Mouse (Mus musculus) macrophage (primary cell): ENCODE results near the gene Scgb1c1. TPM values are rescaled to one million over a fixed set of nuclear protein-coding genes. Genes with fewer than 3 reads are reported as not detected.

Experiments used
- H3K27ac ChIP-seq: fragments of 350-480 bp; formaldehyde crosslinking; 2 replicates; pipeline ENCODE4 v1.9.0; 2021
- H3K36me3 ChIP-seq: fragments of 350-480 bp; formaldehyde crosslinking; 2 replicates; pipeline ENCODE4 v1.9.0; 2021; ENCODE audit errors: inconsistent target
- H3K4me3 ChIP-seq: fragments of 350-480 bp; formaldehyde crosslinking; 2 replicates; pipeline ENCODE4 v1.9.0; 2021; ENCODE audit errors: inconsistent target
- H3K79me2 ChIP-seq: fragments of 350-480 bp; formaldehyde crosslinking; 2 replicates; pipeline ENCODE4 v1.9.0; 2021; ENCODE audit errors: inconsistent target
- WGBS: methylation state at CpG from one replicate; pipeline ENCODE4 v1.1.7; 2026; ENCODE audit warnings: inconsistent platforms; ENCODE audit not compliant: missing documents; 5-methylcytosine and 5-hydroxymethylcytosine counted together
- polyA plus RNA-seq: library from polyadenylated mRNA; stranded (reverse); fragments of 250-400 nt; gene quantifications from 3 replicates; pipeline ENCODE4 v1.2.4, GENCODE M21; 2018; ENCODE audit warnings: inconsistent platforms

Scgb1c1 gene
- polyA plus RNA-seq, 1 experiment from 2014 or later: not detected

DNA sequence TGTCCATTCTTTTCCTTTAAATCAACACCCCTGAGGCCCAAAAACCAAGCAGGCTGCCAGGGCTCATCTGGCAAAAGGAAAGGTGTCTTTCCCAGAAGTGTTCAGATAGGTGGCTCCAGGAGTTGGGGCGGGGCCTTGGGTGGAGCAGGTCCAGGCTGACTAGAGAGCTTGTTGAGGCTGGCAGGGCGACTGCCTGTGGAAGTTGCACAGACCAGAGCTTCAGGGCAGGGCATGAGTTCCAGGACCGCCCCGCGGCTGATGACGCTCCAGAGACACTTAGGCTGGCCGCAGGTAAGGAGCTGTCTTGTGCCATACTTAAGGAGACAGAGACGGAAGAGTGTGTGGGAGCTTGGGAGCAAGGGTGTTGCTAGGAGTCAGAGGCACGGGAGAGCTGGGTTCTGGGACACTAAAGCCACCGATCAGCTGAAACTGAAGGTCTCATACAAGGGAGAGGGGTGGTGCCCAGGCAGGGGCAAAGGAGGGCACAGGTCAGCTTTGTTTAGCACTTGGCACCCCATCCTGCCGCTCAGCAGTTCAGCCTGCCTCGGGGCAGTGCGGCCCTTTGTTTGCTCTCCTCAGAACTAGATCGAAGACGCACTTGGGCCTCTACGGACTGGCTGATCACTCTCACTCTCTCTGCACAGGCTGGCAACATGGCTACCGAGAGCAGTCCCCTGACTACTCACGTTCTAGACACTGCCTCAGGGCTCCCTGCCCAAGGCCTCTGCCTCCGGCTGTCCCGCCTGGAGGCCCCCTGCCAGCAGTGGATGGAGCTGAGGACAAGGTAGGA, 10.2 kb upstream of the Scgb1c1 start, which contains the start of gene Urah:
Gene Urah (plus strand): TSS at position 51 of the 790 bp plus-strand sequence.
- H3K4me3 ChIP-seq: no peak within 1 kb of the TSS
- WGBS: 89% methylated on average over 20 of the region's 20 CpGs
- H3K36me3 ChIP-seq: no peaks in the 10 kb centered on the region
- no peak within 1 kb of the TSS for H3K27ac ChIP-seq
- no peaks in the 10 kb centered on the region for H3K79me2 ChIP-seq

DNA sequence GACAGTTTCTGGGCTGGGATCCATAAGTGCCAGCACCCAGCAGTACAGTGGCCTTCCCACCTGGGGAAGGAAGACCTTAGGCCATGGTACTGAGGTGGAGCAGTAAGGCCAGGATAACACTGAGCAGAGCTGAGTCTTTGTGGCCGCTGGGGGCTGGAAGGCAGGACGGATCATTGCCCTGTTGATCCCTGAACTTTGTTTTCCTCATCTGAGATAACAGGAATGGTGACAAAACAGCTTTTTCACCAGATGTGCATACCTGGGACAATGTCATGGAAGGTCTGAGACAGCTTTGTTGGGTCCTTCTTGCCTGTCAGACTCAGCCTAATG, 9.6 kb upstream of the Scgb1c1 start:
- WGBS: 97% methylated on average over 2 of the region's 2 CpGs
- H3K36me3 ChIP-seq: no peaks in the 10 kb centered on the region
- no peak overlapping the region for H3K4me3 ChIP-seq
- no peak overlapping the region for H3K27ac ChIP-seq
- H3K79me2 ChIP-seq: no peaks in the 10 kb centered on the region

DNA sequence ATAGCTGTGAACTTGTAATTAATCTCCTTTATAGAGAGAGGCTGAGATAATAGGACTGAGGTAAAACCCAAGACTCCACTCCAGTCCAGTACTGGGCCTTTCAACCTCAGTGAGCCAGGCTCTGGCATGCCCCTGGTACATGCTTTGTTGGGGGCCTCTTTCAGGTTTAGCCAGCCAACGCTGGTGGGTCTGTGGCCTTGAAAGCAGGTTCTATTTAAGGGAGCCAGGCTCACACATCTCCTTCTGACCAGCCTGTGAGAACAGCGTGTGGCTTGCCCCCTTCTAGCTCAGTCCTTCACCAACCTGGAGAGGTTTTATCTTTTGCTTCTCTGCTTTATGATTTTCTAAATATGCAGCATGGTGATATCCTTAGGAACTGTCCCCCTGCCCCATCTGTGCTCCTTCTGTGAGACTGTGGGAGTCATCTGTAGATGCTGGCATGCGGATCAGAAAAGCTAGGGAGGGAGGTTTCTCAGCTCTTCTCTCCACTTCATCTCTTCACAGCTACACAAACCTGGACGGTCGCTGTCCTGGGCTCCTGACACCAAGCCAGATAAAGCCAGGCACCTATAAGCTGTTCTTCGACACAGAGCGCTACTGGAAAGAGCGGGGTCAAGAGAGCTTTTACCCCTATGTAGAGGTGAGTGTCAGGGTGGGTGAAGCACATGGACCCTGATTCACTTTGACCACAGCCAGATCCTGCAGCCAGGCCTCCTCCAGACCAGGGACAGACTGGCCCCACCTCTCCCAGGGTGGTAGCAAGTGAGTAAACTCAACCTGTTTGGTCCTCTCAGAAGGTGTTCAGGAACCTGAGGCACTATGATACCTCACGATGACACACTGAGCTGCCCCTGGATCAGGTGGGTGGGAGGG, 8.9 kb upstream of the Scgb1c1 start:
- WGBS: 94% methylated on average over 9 of the region's 9 CpGs
- no peak overlapping the region for H3K4me3 ChIP-seq
- no peaks in the 10 kb centered on the region for H3K36me3 ChIP-seq
- no peaks in the 10 kb centered on the region for H3K79me2 ChIP-seq
- no peak overlapping the region for H3K27ac ChIP-seq

DNA sequence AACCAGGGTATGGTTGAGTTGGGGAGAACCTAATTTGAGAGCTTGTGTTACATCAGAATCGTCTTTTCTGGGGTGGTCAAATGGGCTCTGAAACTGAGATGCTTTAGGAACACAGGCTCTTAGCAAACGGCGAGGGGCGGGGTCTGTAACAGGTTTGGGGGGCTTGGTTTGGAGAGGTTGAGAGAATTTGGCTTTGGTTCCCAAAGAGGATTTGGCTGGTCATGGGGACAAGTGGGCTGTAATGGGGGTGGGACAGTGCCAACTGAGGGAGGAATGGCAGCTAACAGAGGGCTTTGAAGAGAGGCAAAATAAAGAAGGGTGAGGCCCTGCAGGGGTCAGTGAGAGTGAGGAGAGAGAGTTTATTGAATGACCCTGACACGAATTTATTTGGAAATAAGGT, 5.8 kb upstream of the Scgb1c1 start:
- Histone ChIP-seq H3K4me3 (no peak overlapping the region), H3K79me2 (no peaks in the 10 kb centered on the region), H3K27ac (no peak overlapping the region), H3K36me3 (no peaks in the 10 kb centered on the region)
- WGBS: 72% methylated on average over 5 of the region's 5 CpGs

DNA sequence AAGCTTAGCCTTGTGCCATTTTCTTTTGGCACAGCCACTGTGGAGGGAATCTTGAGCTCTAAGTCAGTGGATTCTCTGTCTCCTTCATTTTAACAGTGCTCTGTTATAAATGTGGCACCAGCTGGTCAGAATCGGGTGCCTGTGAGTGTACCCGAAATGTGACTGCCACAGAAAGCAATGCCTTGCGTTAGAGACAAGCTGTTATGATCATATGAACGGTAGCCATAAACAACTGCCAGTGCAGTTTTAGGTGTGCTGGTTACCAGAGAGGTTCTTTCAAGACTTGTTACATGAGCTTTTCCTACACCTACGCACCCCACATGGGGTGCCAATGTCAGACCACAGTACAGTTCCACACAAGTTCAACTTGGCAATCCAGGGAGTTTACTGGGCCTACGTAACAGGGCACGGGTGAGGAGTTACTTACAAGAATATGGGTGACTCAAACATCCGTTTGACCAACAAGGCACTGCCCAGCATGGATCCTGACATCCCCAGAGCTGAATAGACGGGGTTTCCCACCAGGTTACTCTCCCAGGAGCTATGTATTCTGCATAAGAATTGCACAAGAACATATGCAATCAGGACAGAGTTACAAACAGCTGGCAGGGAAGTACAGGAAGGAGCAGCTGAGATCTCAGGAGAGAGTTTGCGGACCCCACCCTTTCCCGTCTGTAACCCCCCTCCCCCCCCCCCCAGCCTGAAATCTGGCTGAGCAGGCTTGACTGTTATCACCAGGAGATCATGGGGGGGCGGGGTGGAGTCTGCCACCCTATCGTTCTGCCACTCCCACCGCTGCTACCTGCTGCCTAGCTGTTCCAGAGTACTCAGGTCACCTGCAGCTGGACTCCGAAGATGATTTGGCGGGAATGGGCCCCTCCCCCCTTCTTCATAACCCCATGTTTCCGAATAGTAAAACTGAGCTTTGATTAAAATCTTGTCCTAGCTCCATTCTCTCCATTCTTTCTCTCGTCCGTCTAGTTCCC, 4.3 kb upstream of the Scgb1c1 start:
- H3K79me2 ChIP-seq: no peaks in the 10 kb centered on the region
- H3K4me3 ChIP-seq: no peak overlapping the region
- no peaks in the 10 kb centered on the region for H3K36me3 ChIP-seq
- no peak overlapping the region for H3K27ac ChIP-seq
- WGBS: 59% methylated on average over 18 of the region's 19 CpGs

DNA sequence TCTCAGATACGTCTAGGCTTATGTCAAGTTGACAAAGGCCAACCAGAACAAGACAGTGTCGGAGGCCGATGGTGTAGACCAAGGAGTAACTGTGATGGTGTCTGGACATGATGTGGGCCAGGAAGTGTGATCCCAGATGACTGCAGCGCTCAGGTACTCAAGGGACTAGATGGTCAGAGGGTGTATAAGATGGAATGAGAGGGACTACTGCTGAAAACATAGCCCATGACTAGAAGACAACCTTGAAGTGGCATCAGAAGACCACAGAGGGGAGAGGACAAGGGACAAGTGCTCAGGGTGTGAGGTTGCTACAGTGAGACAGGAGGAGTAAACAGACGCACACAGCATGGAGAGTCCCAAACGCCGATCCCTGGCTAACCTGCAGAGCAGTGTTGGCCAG, 1.5 kb upstream of the Scgb1c1 start:
- no peak overlapping the region for H3K4me3 ChIP-seq
- no peak overlapping the region for H3K27ac ChIP-seq
- 90% methylated on average over 7 of the region's 7 CpGs for WGBS
- no peaks in the 10 kb centered on the region for H3K36me3 ChIP-seq
- H3K79me2 ChIP-seq: no peaks in the 10 kb centered on the region

DNA sequence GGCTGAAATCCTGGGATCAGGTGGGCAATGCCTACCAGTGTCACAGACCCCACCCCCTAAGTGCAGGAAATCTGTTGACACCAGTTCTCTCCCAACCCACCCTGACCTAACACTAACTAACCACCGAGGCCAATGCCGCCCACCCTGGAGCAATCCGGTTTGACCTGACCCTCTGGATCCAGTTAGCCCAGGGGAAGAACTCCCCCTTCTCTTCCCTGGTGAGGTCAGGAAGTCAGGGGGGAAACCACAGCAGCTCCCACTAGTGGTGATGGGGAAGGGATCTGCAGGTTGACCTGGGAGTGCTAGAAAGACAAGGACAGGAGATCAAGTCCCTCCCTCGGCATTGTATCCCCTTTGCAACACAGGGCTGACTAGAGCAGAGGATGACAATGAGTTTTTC, 336 bp downstream of the Scgb1c1 start:
- no peak overlapping the region for H3K27ac ChIP-seq
- H3K36me3 ChIP-seq: no peaks in the 10 kb centered on the region
- WGBS: 67% methylated on average over 4 of the region's 4 CpGs
- H3K4me3 ChIP-seq: no peak overlapping the region
- H3K79me2 ChIP-seq: no peaks in the 10 kb centered on the region

DNA sequence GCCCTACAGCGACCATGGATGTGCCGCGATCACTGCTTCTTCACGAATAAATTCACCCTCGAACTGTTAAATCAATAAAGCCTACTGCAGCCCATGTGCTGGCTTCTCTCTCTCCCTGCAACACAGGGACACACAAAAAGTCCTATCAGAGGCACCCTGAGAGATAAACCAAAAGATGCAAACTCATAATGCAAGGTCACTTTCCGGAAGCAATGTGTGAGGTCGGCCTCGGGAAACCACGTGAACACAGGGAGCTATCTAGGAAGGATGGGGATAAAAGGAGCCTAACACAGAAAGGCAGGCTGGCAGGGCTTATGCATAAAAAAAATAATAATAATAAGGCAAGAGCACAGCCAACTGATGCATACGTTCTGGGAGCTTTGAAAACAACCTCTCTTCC, 1.3 kb downstream of the Scgb1c1 start:
- Histone ChIP-seq H3K4me3 (no peak overlapping the region), H3K79me2 (no peaks in the 10 kb centered on the region), H3K27ac (no peak overlapping the region), H3K36me3 (no peaks in the 10 kb centered on the region)
- 84% methylated on average over 10 of the region's 10 CpGs for WGBS

DNA sequence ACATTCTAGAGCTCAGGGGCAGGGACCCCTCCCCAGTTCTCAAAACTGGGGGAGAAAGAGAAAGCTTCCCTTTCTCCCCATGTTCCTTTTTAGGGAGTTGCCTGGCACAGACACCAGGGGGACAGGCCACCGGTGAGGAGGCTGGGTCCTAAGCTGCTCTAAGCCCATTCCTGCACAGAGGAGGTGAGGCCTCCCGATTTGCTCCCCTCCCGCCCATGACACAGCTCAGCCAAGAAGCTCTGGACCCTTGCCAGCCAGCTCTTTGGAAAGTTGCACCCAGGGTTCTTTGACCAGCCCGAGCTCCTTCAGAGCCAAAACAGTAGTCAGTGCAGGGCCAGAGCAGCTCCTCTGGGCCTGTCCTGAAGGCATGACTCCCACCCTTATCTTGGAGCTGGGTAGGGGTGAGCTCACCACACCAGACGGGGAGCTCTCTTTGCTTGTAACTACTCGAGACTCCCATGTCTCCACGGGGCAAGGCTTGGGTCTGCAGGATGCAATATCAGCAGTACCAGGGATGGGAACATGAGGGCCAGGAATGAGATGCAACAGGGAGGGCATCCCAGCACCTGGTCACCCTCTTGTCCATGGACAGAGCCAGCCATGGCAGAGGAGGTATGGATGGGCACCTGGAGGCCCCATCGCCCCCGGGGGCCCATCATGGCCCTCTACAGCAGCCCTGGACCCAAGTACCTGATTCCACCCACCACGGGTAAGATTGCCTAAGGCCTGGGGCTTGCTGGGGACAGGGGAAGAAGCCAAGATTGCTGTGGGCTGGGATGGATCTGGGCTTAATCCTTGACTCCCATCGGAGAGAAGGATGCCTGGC, 2.6 kb downstream of the Scgb1c1 start, which contains the start of gene Odf3:
Gene Odf3 (plus strand): TSS at position 51 of the 826 bp plus-strand sequence.
- peaks cover 6% of the 10 kb centered on the region for H3K36me3 ChIP-seq
- WGBS: 83% methylated on average over 11 of the region's 11 CpGs
- no peak within 1 kb of the TSS for H3K27ac ChIP-seq
- H3K79me2 ChIP-seq: peaks cover 4% of the 10 kb centered on the region; the same call in 1 of the 2 replicates
- no peak within 1 kb of the TSS for H3K4me3 ChIP-seq

DNA sequence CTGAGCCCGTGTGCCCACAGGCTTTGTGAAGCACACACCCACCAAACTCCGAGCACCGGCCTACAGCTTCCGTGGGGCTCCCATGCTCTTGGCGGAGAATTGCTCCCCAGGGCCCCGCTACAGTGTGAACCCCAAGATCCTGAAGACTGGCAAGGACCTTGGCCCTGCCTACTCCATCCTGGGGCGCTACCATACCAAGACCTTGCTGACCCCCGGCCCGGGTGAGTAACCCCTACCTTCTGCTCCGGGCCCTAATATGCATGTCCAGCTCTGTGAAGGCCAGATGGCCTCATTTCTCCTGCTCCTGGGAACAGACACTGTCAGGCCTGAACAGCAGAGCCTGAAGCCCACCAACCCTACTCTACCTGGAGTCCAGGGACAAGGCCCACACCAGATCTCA, 3.2 kb downstream of the Scgb1c1 start:
- H3K36me3 ChIP-seq: peaks cover 13% of the 10 kb centered on the region
- no peak overlapping the region for H3K4me3 ChIP-seq
- WGBS: 95% methylated on average over 10 of the region's 10 CpGs
- peaks cover 11% of the 10 kb centered on the region for H3K79me2 ChIP-seq
- H3K27ac ChIP-seq: no peak overlapping the region

DNA sequence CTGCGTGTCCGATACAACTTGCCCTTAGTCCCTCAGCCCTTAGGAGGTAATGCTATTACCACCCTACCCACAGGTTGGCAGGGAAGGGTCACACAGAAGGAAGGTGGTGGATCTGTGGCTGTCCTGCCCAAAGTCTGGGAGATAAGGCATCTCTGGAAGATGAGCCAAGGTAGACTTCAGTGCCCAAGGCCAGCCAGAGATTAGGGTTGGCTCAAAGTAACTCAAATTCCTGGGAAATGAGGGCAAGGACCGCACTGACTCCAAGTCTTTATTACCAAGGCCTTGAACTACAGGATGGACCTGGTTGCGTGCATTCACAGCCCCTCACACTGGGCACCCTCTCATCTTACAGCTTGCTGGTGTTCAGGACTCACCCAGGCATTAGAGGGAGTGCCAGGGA, 6.6 kb downstream of the Scgb1c1 start:
- Histone ChIP-seq H3K79me2 (peaks cover 37% of the 10 kb centered on the region), H3K4me3 (no peak overlapping the region), H3K36me3 (peaks cover 20% of the 10 kb centered on the region), H3K27ac (no peak overlapping the region)
- WGBS: 98% methylated on average over 4 of the region's 4 CpGs

DNA sequence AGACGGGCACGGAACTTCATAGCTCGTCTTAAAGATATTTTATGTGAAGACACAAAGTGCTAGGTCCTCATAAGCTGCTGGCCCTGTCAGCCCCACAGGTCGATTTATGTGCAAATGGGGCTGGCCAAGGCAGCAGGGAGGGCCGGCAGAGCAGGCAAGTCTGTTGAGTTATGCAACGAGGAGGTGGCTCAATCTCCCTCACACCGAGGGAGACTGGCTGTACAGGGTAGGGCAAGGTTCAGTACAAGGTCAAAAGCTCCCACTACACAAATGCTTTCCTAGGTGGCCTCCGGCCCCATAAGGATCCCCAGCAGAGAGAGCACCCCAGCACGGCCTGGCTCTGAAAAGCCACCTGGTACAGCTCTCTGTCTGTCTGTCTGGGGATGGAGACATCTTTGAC, 8.0 kb downstream of the Scgb1c1 start:
- H3K4me3 ChIP-seq: no peak overlapping the region
- H3K36me3 ChIP-seq: peaks cover 20% of the 10 kb centered on the region
- peaks cover 48% of the 10 kb centered on the region for H3K79me2 ChIP-seq
- H3K27ac ChIP-seq: no peak overlapping the region
- WGBS: 64% methylated on average over 9 of the region's 9 CpGs

DNA sequence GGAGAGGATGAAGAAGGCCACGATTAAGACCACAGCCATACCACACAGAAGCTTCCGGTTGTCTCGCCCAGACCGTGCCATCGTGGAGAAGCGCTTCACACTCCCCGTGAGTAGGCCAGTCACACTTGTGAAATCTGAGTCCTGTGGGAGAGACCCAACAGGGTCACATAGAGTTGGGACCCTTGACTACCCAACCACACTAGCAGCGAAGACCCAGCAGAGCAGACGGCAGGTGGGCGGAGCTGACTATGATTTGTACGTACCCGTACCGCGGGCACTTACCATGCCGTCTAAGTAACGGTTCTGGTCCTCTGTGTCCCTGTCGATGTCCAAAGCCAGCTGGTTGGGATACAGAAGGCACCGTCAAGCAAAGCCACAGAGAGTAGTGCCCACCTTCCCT, 9.1 kb downstream of the Scgb1c1 start:
- 94% methylated on average over 18 of the region's 18 CpGs for WGBS
- Histone ChIP-seq H3K79me2 (peaks cover 59% of the 10 kb centered on the region), H3K27ac (no peak overlapping the region), H3K4me3 (no peak overlapping the region), H3K36me3 (peaks cover 25% of the 10 kb centered on the region)
